Mouse (Mus musculus) mesoderm, embryonic 11.5 days (tissue): Measurements from ENCODE around the gene Gm11213.

Experiments
- DNase-seq: peaks from one replicate; pipeline ENCODE4 v3.0.0-alpha.2; 2012; ENCODE audit warnings: low read depth, low spot score

Gene Gm11213

GRCm38 (mm10) chr4:63580078-63580477, 25.0 kb downstream of the Gm11213 start:
- DNase-seq, result peak; percentile 60

- no peak for DNase-seq
Observed at GRCm38 (mm10) chr4:63579649-63580048, 25.4 kb downstream of the Gm11213 start.

- no peak for DNase-seq
Observed at GRCm38 (mm10) chr4:63572621-63573020, 32.4 kb downstream of the Gm11213 start.

- DNase-seq, result no peak
Observed at GRCm38 (mm10) chr4:63570208-63570781, 34.8 kb downstream of the Gm11213 start.

GRCm38 (mm10) chr4:63569322-63569721, 35.7 kb downstream of the Gm11213 start:
- no peak for DNase-seq

GRCm38 (mm10) chr4:63567712-63568390, 37.2 kb downstream of the Gm11213 start:
- DNase-seq, result no peak

- DNase-seq, result no peak
Observed at GRCm38 (mm10) chr4:63562742-63563141, 42.3 kb downstream of the Gm11213 start.

- no peak for DNase-seq
Observed at GRCm38 (mm10) chr4:63561861-63562675, 43.0 kb downstream of the Gm11213 start.

GRCm38 (mm10) chr4:63560079-63560478, 45.0 kb downstream of the Gm11213 start:
- no peak for DNase-seq

- DNase-seq, result no peak
Observed at GRCm38 (mm10) chr4:63559127-63559697, 45.8 kb downstream of the Gm11213 start.

- peak; percentile 80 for DNase-seq
Observed at GRCm38 (mm10) chr4:63558407-63559081, 46.5 kb downstream of the Gm11213 start, which contains the start of gene Tmem268. Tmem268 (plus strand) TSS chr4:63558781.

GRCm38 (mm10) chr4:63557124-63558059, 47.7 kb downstream of the Gm11213 start:
- DNase-seq, result no peak

- DNase-seq, result no peak
Observed at GRCm38 (mm10) chr4:63556665-63557064, 48.4 kb downstream of the Gm11213 start.

- DNase-seq, result no peak
Observed at GRCm38 (mm10) chr4:63555111-63555510, 50.0 kb downstream of the Gm11213 start.

GRCm38 (mm10) chr4:63554616-63555015, 50.4 kb downstream of the Gm11213 start:
- no peak for DNase-seq

- DNase-seq, result peak; percentile 49
Observed at GRCm38 (mm10) chr4:63553789-63554576, 51.1 kb downstream of the Gm11213 start.

- no peak for DNase-seq
Observed at GRCm38 (mm10) chr4:63552865-63553264, 52.2 kb downstream of the Gm11213 start.

- DNase-seq, result no peak
Observed at GRCm38 (mm10) chr4:63550908-63551307, 54.2 kb downstream of the Gm11213 start.

GRCm38 (mm10) chr4:63548491-63548890, 56.6 kb downstream of the Gm11213 start:
- no peak for DNase-seq

GRCm38 (mm10) chr4:63547799-63548198, 57.3 kb downstream of the Gm11213 start:
- no peak for DNase-seq
